Mouse (Mus musculus) MEL (cell line): ENCODE measurements around the gene Brca1.

ENCODE experiments used
- CTCF ChIP-seq, 3 experiments: IDR thresholded peaks in 2 of 3; conservative IDR thresholded peaks in 1 of 3; 2 replicates each; pipeline ENCODE4 v1.5.1; 2011 to 2012; ENCODE audit warnings: low read length in 3 of 3, low read depth in 2 of 3, mild to moderate bottlenecking in 2 of 3, improper control_type of control experiment in 1 of 3, inconsistent platforms in 1 of 3, mixed read lengths in 1 of 3, moderate library complexity in 1 of 3; ENCODE audit not compliant: control insufficient read depth in 1 of 3, insufficient read depth in 1 of 3, poor library complexity in 1 of 3, severe bottlenecking in 1 of 3
- E2F4 ChIP-seq: IDR thresholded peaks from 2 replicates; pipeline ENCODE4 v1.6.1; 2011; ENCODE audit warnings: low read depth, low read length, improper control_type of control experiment, borderline replicate concordance
- EP300 ChIP-seq, 2 experiments: IDR thresholded peaks; 2 replicates each; pipeline ENCODE4 v1.6.1; 2011; ENCODE audit warnings: improper control_type of control experiment in 2 of 2, low read length in 2 of 2, low read depth in 1 of 2, mild to moderate bottlenecking in 1 of 2
- GABPA ChIP-seq: IDR thresholded peaks from 2 replicates; pipeline ENCODE4 v1.6.1; 2012; ENCODE audit warnings: low read depth, mild to moderate bottlenecking, inconsistent platforms, low read length, improper control_type of control experiment, moderate library complexity
- KAT2A ChIP-seq: conservative IDR thresholded peaks from 2 replicates; pipeline ENCODE4 v1.6.1; 2012; ENCODE audit warnings: low read depth, low read length, improper control_type of control experiment, inconsistent platforms
- MYC ChIP-seq: IDR thresholded peaks from 2 replicates; pipeline ENCODE4 v1.6.1; 2011; ENCODE audit warnings: low read depth, mild to moderate bottlenecking, low read length, improper control_type of control experiment, moderate library complexity
- NELFE ChIP-seq: IDR thresholded peaks from 2 replicates; pipeline ENCODE4 v1.6.1; 2011; ENCODE audit warnings: low read depth, low read length, improper control_type of control experiment
- POLR2A ChIP-seq, 2 experiments: IDR thresholded peaks; 2 replicates each; pipeline ENCODE4 v1.6.1; 2011 to 2012; ENCODE audit warnings: low read length in 2 of 2, mild to moderate bottlenecking in 2 of 2, control low read depth in 1 of 2, improper control_type of control experiment in 1 of 2, low read depth in 1 of 2, moderate library complexity in 1 of 2; ENCODE audit not compliant: control insufficient read depth in 1 of 2, insufficient read depth in 1 of 2, poor library complexity in 1 of 2
- POLR2AphosphoS2 ChIP-seq: IDR thresholded peaks from 2 replicates; pipeline ENCODE4 v1.6.1; 2011; ENCODE audit warnings: low read length, improper control_type of control experiment
- SMC3 ChIP-seq: IDR thresholded peaks from 2 replicates; pipeline ENCODE4 v1.6.1; 2011; ENCODE audit warnings: low read depth, low read length, improper control_type of control experiment
- TBP ChIP-seq: IDR thresholded peaks from 2 replicates; pipeline ENCODE4 v1.8.0; 2011; ENCODE audit warnings: low read depth, low read length, improper control_type of control experiment
- USF2 ChIP-seq, 2 experiments: IDR thresholded peaks; 2 replicates each; pipeline ENCODE4 v1.6.1; 2011 to 2012; ENCODE audit warnings: improper control_type of control experiment in 2 of 2, low read length in 2 of 2, borderline replicate concordance in 1 of 2, inconsistent platforms in 1 of 2, low read depth in 1 of 2, mild to moderate bottlenecking in 1 of 2; ENCODE audit not compliant: insufficient read depth in 1 of 2
- ZMIZ1 ChIP-seq: IDR thresholded peaks from 2 replicates; pipeline ENCODE4 v1.6.1; 2012; ENCODE audit warnings: low read depth, mild to moderate bottlenecking, inconsistent platforms, low read length, improper control_type of control experiment, moderate library complexity

DNA sequence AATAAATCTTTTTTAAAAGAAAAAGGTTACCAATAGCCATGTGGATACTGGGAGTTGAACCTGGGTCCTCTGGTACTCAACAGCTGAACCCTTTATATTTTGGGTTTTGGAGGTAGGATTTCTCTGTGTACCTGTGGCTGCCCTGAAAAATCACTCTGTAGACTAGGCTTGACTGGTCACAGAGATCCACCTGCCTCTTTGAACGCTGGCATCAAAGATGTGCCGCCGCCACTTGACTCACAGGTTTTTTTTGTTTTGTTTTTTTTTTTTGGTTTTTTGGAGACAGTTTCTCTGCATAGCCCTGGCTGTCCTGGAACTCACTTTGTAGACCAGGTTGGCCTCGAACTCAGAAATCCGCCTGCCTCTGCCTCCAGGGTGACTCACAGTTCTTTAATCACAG lies 104.0 kb downstream of the Brca1 start:
- no peak for TF ChIP-seq POLR2A (IDR thresholded peaks at IDR 0.05; ENCODE audit: control insufficient read depth in 1 of 2, insufficient read depth in 1 of 2, low read depth in 1 of 2, low read length in 2 of 2, poor library complexity in 1 of 2)
- no peak for TF ChIP-seq NELFE
- TF ChIP-seq ZMIZ1, result no peak
- TF ChIP-seq CTCF (IDR thresholded peaks at IDR 0.05 in 2 of 3, conservative IDR thresholded peaks at IDR 0.05 in 1 of 3; ENCODE audit: control insufficient read depth in 1 of 3, insufficient read depth in 1 of 3, low read depth in 2 of 3, low read length in 3 of 3, poor library complexity in 1 of 3, severe bottlenecking in 1 of 3), result no peak
- TF ChIP-seq EP300 (IDR thresholded peaks at IDR 0.05; ENCODE audit: low read depth in 1 of 2, low read length in 2 of 2), result no peak
- TF ChIP-seq GABPA, result no peak
- no peak for TF ChIP-seq MYC
- TF ChIP-seq KAT2A, result 0 out of 2 replicates have a peak, but pooled peaks have one; percentile 11
- TF ChIP-seq USF2 (IDR thresholded peaks at IDR 0.05; ENCODE audit: borderline replicate concordance in 1 of 2, insufficient read depth in 1 of 2, low read depth in 1 of 2, low read length in 2 of 2), result no peak
- no peak for TF ChIP-seq E2F4
- no peak for TF ChIP-seq POLR2AphosphoS2
- TF ChIP-seq TBP, result no peak
- no peak for TF ChIP-seq SMC3
